Mouse (Mus musculus): ENCODE data around the gene Frs3. TPM values are rescaled to one million over a fixed set of nuclear protein-coding genes. Genes with fewer than 3 reads are reported as not detected.

Frs3 gene
- polyA plus RNA-seq, 1 experiment from 2014 or later, result 34.2 TPM

DNA sequence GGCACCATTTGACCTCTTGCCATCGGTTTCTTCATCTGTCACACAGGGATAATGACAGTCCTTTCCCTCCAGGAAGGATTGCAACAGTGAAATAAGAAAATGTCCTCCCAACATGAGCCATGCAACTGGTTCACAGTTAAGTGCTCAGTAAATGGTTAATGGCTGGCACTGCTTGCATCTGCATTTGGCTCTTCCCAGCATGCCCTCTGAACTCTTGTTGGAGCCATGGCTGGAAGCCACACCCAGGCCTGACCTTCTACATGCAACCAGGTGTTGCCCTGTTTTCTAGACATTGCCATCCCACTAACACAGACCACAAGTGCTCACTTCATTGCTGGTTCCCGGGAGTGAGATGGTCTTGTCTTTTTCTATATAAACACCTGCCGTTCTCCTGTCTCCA is 19.1 kb downstream of the Frs3 start:
- H3K9ac ChIP-seq, result no peak overlapping the region
- ATAC-seq (ENCODE audit: low read depth), result no peak
- peaks cover 10% of the 10 kb centered on the region for H3K36me3 ChIP-seq
- no peaks in the 10 kb centered on the region for H3K4me1 ChIP-seq (replicated peaks)
- H3K9me3 ChIP-seq, result no peaks in the 10 kb centered on the region
- WGBS, result 87% methylated on average over 3 of the region's 3 CpGs
- no peak overlapping the region for H3K4me2 ChIP-seq
- no peak overlapping the region for H3K27ac ChIP-seq (replicated peaks)
- H3K27me3 ChIP-seq, result peaks cover 8% of the 10 kb centered on the region; the same call in 1 of the 2 replicates
- H3K4me3 ChIP-seq, result no peak overlapping the region

- Histone ChIP-seq H3K4me2 (no peak overlapping the region), H3K9me3 (no peaks in the 10 kb centered on the region), H3K4me3 (no peak overlapping the region), H3K27ac (replicated peaks) (no peak overlapping the region), H3K36me3 (no peaks in the 10 kb centered on the region), H3K27me3 (no peaks in the 10 kb centered on the region), H3K4me1 (replicated peaks) (no peaks in the 10 kb centered on the region), H3K9ac (no peak overlapping the region)
- ATAC-seq (ENCODE audit: low read depth), result no peak
- WGBS, result 76% methylated on average over 4 of the region's 4 CpGs
Observed at GRCm38 (mm10) chr17:47708972-47709371, 20.1 kb downstream of the Frs3 start.

DNA sequence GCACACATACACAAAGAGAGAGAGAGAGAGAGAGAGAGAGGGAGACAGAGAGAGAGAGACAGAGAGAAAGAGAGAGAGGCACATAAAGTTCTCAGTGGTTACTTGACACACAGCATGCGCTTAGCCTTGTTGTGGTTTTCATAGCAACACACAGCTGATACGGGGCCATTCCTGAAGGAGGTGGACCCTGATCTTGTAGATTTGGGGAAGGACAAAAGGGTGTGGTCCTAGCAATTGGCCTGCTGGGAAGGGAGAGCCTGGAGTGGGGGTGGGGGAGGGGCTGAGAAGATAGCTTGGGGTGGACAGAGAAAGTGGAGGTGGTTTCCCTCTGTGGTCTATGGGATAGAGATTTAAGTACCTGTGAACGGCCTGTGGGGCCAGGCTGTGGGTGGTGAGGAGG is 21.2 kb downstream of the Frs3 start:
- Histone ChIP-seq H3K27me3 (no peaks in the 10 kb centered on the region), H3K4me3 (no peak overlapping the region), H3K9ac (no peak overlapping the region), H3K27ac (replicated peaks) (no peak overlapping the region), H3K36me3 (no peaks in the 10 kb centered on the region), H3K4me1 (replicated peaks) (no peaks in the 10 kb centered on the region), H3K9me3 (no peaks in the 10 kb centered on the region), H3K4me2 (no peak overlapping the region)
- 77% methylated on average over 3 of the region's 3 CpGs for WGBS
- no peak for ATAC-seq (ENCODE audit: low read depth)

DNA sequence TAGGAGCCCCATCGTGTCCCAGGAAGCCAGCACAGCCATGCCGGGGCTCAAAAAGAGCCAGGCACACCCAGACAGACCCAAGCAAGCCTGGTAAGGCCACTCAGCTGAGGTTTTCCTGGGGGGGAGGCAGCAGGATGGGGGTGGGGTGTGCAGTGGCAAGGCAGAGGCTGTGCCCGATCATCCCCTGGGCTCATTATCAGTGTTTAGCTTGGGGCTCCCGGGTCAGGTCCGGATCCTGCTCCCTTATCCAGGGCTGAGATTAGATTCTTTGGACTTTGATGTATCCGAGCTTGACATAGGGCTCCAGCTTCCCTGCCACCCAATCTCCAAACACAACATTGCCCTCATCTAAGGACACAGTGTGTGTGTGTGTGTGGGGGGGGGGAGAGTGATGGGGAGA is 23.1 kb downstream of the Frs3 start:
- Histone ChIP-seq H3K4me1 (replicated peaks) (no peaks in the 10 kb centered on the region), H3K9ac (no peak overlapping the region), H3K4me2 (no peak overlapping the region), H3K36me3 (no peaks in the 10 kb centered on the region), H3K4me3 (no peak overlapping the region), H3K27me3 (no peaks in the 10 kb centered on the region), H3K27ac (replicated peaks) (no peak overlapping the region), H3K9me3 (no peaks in the 10 kb centered on the region)
- WGBS, result 81% methylated on average over 6 of the region's 6 CpGs
- ATAC-seq (ENCODE audit: low read depth), result no peak

GRCm38 (mm10) chr17:47712889-47713571 is 24.2 kb downstream of the Frs3 start:
- 51% methylated on average over 21 of the region's 22 CpGs for WGBS
- no peaks in the 10 kb centered on the region for H3K36me3 ChIP-seq
- no peaks in the 10 kb centered on the region for H3K9me3 ChIP-seq
- no peak overlapping the region for H3K4me2 ChIP-seq
- no peak for ATAC-seq (ENCODE audit: low read depth)
- no peaks in the 10 kb centered on the region for H3K4me1 ChIP-seq (replicated peaks)
- H3K27ac ChIP-seq (replicated peaks), result no peak overlapping the region
- H3K27me3 ChIP-seq, result no peaks in the 10 kb centered on the region
- H3K4me3 ChIP-seq, result no peak overlapping the region
- H3K9ac ChIP-seq, result no peak overlapping the region

GRCm38 (mm10) chr17:47715037-47715436 is 26.2 kb downstream of the Frs3 start:
- no peak overlapping the region for H3K4me3 ChIP-seq
- H3K36me3 ChIP-seq, result no peaks in the 10 kb centered on the region
- H3K4me2 ChIP-seq, result no peak overlapping the region
- ATAC-seq (ENCODE audit: low read depth), result no peak
- H3K27me3 ChIP-seq, result no peaks in the 10 kb centered on the region
- no peak overlapping the region for H3K9ac ChIP-seq
- no peak overlapping the region for H3K27ac ChIP-seq (replicated peaks)
- H3K9me3 ChIP-seq, result no peaks in the 10 kb centered on the region
- no peaks in the 10 kb centered on the region for H3K4me1 ChIP-seq (replicated peaks)
- 63% methylated on average over 3 of the region's 3 CpGs for WGBS

GRCm38 (mm10) chr17:47721183-47721582 is 32.4 kb downstream of the Frs3 start:
- ATAC-seq (ENCODE audit: low read depth), result no peak
- 90% methylated on average over 4 of the region's 4 CpGs for WGBS
- no peaks in the 10 kb centered on the region for H3K4me1 ChIP-seq (replicated peaks)

GRCm38 (mm10) chr17:47726566-47726965 is 37.7 kb downstream of the Frs3 start, which contains the start of gene Pgc:
Pgc (plus strand) TSS chr17:47726842.
- Histone ChIP-seq H3K9me3 (no peaks in the 10 kb centered on the region), H3K27ac (replicated peaks) (no peak within 1 kb of the TSS), H3K36me3 (no peaks in the 10 kb centered on the region), H3K4me2 (no peak within 1 kb of the TSS), H3K27me3 (no peaks in the 10 kb centered on the region; the same call in 1 of the 2 replicates), H3K9ac (no peak within 1 kb of the TSS), H3K4me1 (replicated peaks) (no peaks in the 10 kb centered on the region), H3K4me3 (no peak within 1 kb of the TSS)
- 71% methylated on average over 11 of the region's 11 CpGs for WGBS
- no peak for ATAC-seq (ENCODE audit: low read depth)

More at GRCm38 (mm10) chr17:47721183-47721582, 32.4 kb downstream of the Frs3 start:
- Histone ChIP-seq H3K27me3 (no peaks in the 10 kb centered on the region; the same call in 1 of the 2 replicates), H3K4me2 (no peak overlapping the region), H3K9ac (no peak overlapping the region), H3K4me3 (no peak overlapping the region), H3K36me3 (no peaks in the 10 kb centered on the region), H3K9me3 (no peaks in the 10 kb centered on the region), H3K27ac (replicated peaks) (no peak overlapping the region)

- Histone ChIP-seq H3K36me3 (no peaks in the 10 kb centered on the region), H3K4me2 (no peak overlapping the region), H3K9me3 (no peaks in the 10 kb centered on the region), H3K4me1 (replicated peaks) (no peaks in the 10 kb centered on the region), H3K27ac (replicated peaks) (no peak overlapping the region), H3K4me3 (no peak overlapping the region), H3K27me3 (no peaks in the 10 kb centered on the region; the same call in 1 of the 2 replicates), H3K9ac (no peak overlapping the region)
- no peak for ATAC-seq (ENCODE audit: low read depth)
- WGBS, result 56% methylated on average over 24 of the region's 24 CpGs
Observed at GRCm38 (mm10) chr17:47730633-47731575, 42.1 kb downstream of the Frs3 start.

GRCm38 (mm10) chr17:47735553-47736100 is 46.8 kb downstream of the Frs3 start:
- Histone ChIP-seq H3K9ac (no peak overlapping the region), H3K9me3 (no peaks in the 10 kb centered on the region), H3K4me1 (replicated peaks) (peaks cover 30% of the 10 kb centered on the region), H3K27ac (replicated peaks) (no peak overlapping the region), H3K4me3 (no peak overlapping the region), H3K36me3 (no peaks in the 10 kb centered on the region), H3K27me3 (peaks cover 34% of the 10 kb centered on the region), H3K4me2 (no peak overlapping the region)
- ATAC-seq (ENCODE audit: low read depth), result no peak
- WGBS, result 71% methylated on average over 14 of the region's 14 CpGs

DNA sequence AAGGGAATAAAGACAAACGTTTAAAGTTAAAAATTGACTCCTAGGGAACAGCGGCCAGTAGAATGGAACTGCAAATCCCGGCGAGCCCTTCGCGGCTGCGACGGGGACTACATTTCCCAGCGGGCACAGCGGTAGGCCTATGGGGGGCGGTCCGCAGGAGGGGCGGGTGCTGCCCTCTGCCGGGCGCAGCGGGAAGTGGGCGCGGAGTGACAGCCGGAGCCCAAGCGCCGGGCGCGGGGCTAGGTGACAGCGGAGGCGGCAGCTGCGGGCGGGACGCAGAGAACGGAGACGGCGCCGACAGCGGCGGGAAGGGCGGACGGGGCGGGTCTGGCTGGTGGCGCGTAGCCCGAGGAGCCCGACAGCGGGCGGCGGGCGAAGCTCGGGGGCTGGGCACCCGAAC is 48.0 kb downstream of the Frs3 start, which contains the start of gene Tfeb:
Gene Tfeb (plus strand): TSS at position 175 of the 400 bp plus-strand sequence.
- Histone ChIP-seq H3K4me2 (peak within 1 kb of the TSS; percentile 75), H3K27ac (replicated peaks) (0 out of 2 replicates have a peak within 1 kb of the TSS, but pooled peaks have one; percentile 28), H3K4me1 (replicated peaks) (peaks cover 30% of the 10 kb centered on the region), H3K4me3 (peak within 1 kb of the TSS; percentile 56), H3K36me3 (no peaks in the 10 kb centered on the region), H3K27me3 (peaks cover 43% of the 10 kb centered on the region), H3K9ac (peak within 1 kb of the TSS; percentile 69), H3K9me3 (no peaks in the 10 kb centered on the region)
- WGBS, result under 1% methylated on average over 46 of the region's 47 CpGs
- peak; percentile 82 for ATAC-seq (ENCODE audit: low read depth)

Data from neural tube, embryonic 13.5 days (tissue).